Mouse (Mus musculus): Measurements from ENCODE around the gene Lyl1.

GRCm38 (mm10) chr8:84693332-84693731 is 7.9 kb upstream of the Lyl1 start:
- TF ChIP-seq CTCF (IDR thresholded peaks at IDR 0.05; ENCODE audit: borderline replicate concordance, insufficient read depth, low read length) (no peak), POLR2A (IDR thresholded peaks at IDR 0.05; ENCODE audit: low read depth, low read length) (no peak)

Measured in embryonic fibroblast, embryonic 13.5 days (primary cell).